Mouse (Mus musculus): ENCODE results near the gene Adarb1. TPM values are rescaled to one million over a fixed set of nuclear protein-coding genes. Genes with fewer than 3 reads are reported as not detected.

The Adarb1 gene
- polyA plus RNA-seq, 1 experiment from 2014 or later, result 19.5 TPM

- WGBS, result 93% methylated on average over 4 of the region's 4 CpGs
- Histone ChIP-seq H3K9me3 (ENCODE audit: control insufficient read depth, low read length) (no peaks in the 10 kb centered on the region), H3K27me3 (ENCODE audit: control insufficient read depth, insufficient read depth, low read length) (no peaks in the 10 kb centered on the region), H3K4me2 (ENCODE audit: low read depth, low read length) (no peak overlapping the region), H3K36me3 (ENCODE audit: control insufficient read depth, insufficient read depth, low read length) (peaks cover 5% of the 10 kb centered on the region), H3K9ac (replicated peaks; ENCODE audit: low read depth, low read length) (no peak overlapping the region), H3K4me3 (ENCODE audit: low read depth, low read length) (no peak overlapping the region), H3K27ac (ENCODE audit: low read depth, low read length) (no peak overlapping the region), H3K4me1 (ENCODE audit: control insufficient read depth, insufficient read depth, low read length) (peaks cover 3% of the 10 kb centered on the region; the same call in 1 of the 2 replicates)
- ATAC-seq (ENCODE audit: low read depth), result no peak
Measured at GRCm38 (mm10) chr10:77300934-77301297, 117.2 kb downstream of the Adarb1 start.

- Histone ChIP-seq H3K4me2 (ENCODE audit: low read depth, low read length) (no peak overlapping the region), H3K9ac (replicated peaks; ENCODE audit: low read depth, low read length) (no peak overlapping the region), H3K4me3 (ENCODE audit: low read depth, low read length) (no peak overlapping the region), H3K27ac (ENCODE audit: low read depth, low read length) (no peak overlapping the region), H3K27me3 (ENCODE audit: control insufficient read depth, insufficient read depth, low read length) (no peaks in the 10 kb centered on the region), H3K9me3 (ENCODE audit: control insufficient read depth, low read length) (no peaks in the 10 kb centered on the region), H3K4me1 (ENCODE audit: control insufficient read depth, insufficient read depth, low read length) (peaks cover 3% of the 10 kb centered on the region; the same call in 1 of the 2 replicates), H3K36me3 (ENCODE audit: control insufficient read depth, insufficient read depth, low read length) (peaks cover 5% of the 10 kb centered on the region)
- WGBS, result 86% methylated on average over 8 of the region's 8 CpGs
- no peak for ATAC-seq (ENCODE audit: low read depth)
Measured at GRCm38 (mm10) chr10:77300237-77300933, 117.7 kb downstream of the Adarb1 start.

GRCm38 (mm10) chr10:77299194-77299593 is 118.9 kb downstream of the Adarb1 start:
- Histone ChIP-seq H3K36me3 (ENCODE audit: control insufficient read depth, insufficient read depth, low read length) (peaks cover 9% of the 10 kb centered on the region), H3K27ac (ENCODE audit: low read depth, low read length) (no peak overlapping the region), H3K4me1 (ENCODE audit: control insufficient read depth, insufficient read depth, low read length) (no peaks in the 10 kb centered on the region), H3K4me2 (ENCODE audit: low read depth, low read length) (no peak overlapping the region), H3K27me3 (ENCODE audit: control insufficient read depth, insufficient read depth, low read length) (no peaks in the 10 kb centered on the region), H3K9me3 (ENCODE audit: control insufficient read depth, low read length) (no peaks in the 10 kb centered on the region), H3K9ac (replicated peaks; ENCODE audit: low read depth, low read length) (no peak overlapping the region), H3K4me3 (ENCODE audit: low read depth, low read length) (no peak overlapping the region)
- ATAC-seq (ENCODE audit: low read depth), result no peak
- WGBS, result 84% methylated on average over 2 of the region's 2 CpGs

- no peak overlapping the region for H3K4me3 ChIP-seq (ENCODE audit: low read depth, low read length)
- peaks cover 9% of the 10 kb centered on the region for H3K36me3 ChIP-seq (ENCODE audit: control insufficient read depth, insufficient read depth, low read length)
- WGBS, result 73% methylated on average over 8 of the region's 8 CpGs
- H3K4me1 ChIP-seq (ENCODE audit: control insufficient read depth, insufficient read depth, low read length), result no peaks in the 10 kb centered on the region
- no peak overlapping the region for H3K4me2 ChIP-seq (ENCODE audit: low read depth, low read length)
- no peak overlapping the region for H3K9ac ChIP-seq (replicated peaks; ENCODE audit: low read depth, low read length)
- no peaks in the 10 kb centered on the region for H3K27me3 ChIP-seq (ENCODE audit: control insufficient read depth, insufficient read depth, low read length)
- no peaks in the 10 kb centered on the region for H3K9me3 ChIP-seq (ENCODE audit: control insufficient read depth, low read length)
- H3K27ac ChIP-seq (ENCODE audit: low read depth, low read length), result no peak overlapping the region
- no peak for ATAC-seq (ENCODE audit: low read depth)
Measured at GRCm38 (mm10) chr10:77298621-77299020, 119.4 kb downstream of the Adarb1 start.

- Histone ChIP-seq H3K27me3 (ENCODE audit: control insufficient read depth, insufficient read depth, low read length) (no peaks in the 10 kb centered on the region), H3K36me3 (ENCODE audit: control insufficient read depth, insufficient read depth, low read length) (peaks cover 4% of the 10 kb centered on the region; the same call in 1 of the 2 replicates), H3K4me1 (ENCODE audit: control insufficient read depth, insufficient read depth, low read length) (no peaks in the 10 kb centered on the region), H3K4me3 (ENCODE audit: low read depth, low read length) (no peak overlapping the region), H3K9ac (replicated peaks; ENCODE audit: low read depth, low read length) (no peak overlapping the region), H3K27ac (ENCODE audit: low read depth, low read length) (no peak overlapping the region), H3K9me3 (ENCODE audit: control insufficient read depth, low read length) (no peaks in the 10 kb centered on the region), H3K4me2 (ENCODE audit: low read depth, low read length) (no peak overlapping the region)
- WGBS, result 93% methylated on average over 12 of the region's 12 CpGs
- ATAC-seq (ENCODE audit: low read depth), result no peak
Measured at GRCm38 (mm10) chr10:77294691-77295090, 123.4 kb downstream of the Adarb1 start.

- Histone ChIP-seq H3K4me2 (ENCODE audit: low read depth, low read length) (no peak overlapping the region), H3K9ac (replicated peaks; ENCODE audit: low read depth, low read length) (no peak overlapping the region), H3K4me1 (ENCODE audit: control insufficient read depth, insufficient read depth, low read length) (no peaks in the 10 kb centered on the region), H3K27ac (ENCODE audit: low read depth, low read length) (no peak overlapping the region), H3K36me3 (ENCODE audit: control insufficient read depth, insufficient read depth, low read length) (peaks cover 4% of the 10 kb centered on the region; the same call in 1 of the 2 replicates), H3K9me3 (ENCODE audit: control insufficient read depth, low read length) (no peaks in the 10 kb centered on the region), H3K27me3 (ENCODE audit: control insufficient read depth, insufficient read depth, low read length) (no peaks in the 10 kb centered on the region), H3K4me3 (ENCODE audit: low read depth, low read length) (no peak overlapping the region)
- 76% methylated on average over 17 of the region's 17 CpGs for WGBS
- ATAC-seq (ENCODE audit: low read depth), result no peak
Measured at GRCm38 (mm10) chr10:77290624-77291366, 127.3 kb downstream of the Adarb1 start.

GRCm38 (mm10) chr10:77289559-77289958 is 128.5 kb downstream of the Adarb1 start:
- H3K9me3 ChIP-seq (ENCODE audit: control insufficient read depth, low read length), result no peaks in the 10 kb centered on the region
- no peaks in the 10 kb centered on the region for H3K4me1 ChIP-seq (ENCODE audit: control insufficient read depth, insufficient read depth, low read length)
- H3K4me2 ChIP-seq (ENCODE audit: low read depth, low read length), result no peak overlapping the region
- H3K27me3 ChIP-seq (ENCODE audit: control insufficient read depth, insufficient read depth, low read length), result no peaks in the 10 kb centered on the region
- 93% methylated on average over 8 of the region's 8 CpGs for WGBS
- peaks cover 3% of the 10 kb centered on the region; the same call in 1 of the 2 replicates for H3K36me3 ChIP-seq (ENCODE audit: control insufficient read depth, insufficient read depth, low read length)
- no peak for ATAC-seq (ENCODE audit: low read depth)
- H3K9ac ChIP-seq (replicated peaks; ENCODE audit: low read depth, low read length), result no peak overlapping the region
- H3K27ac ChIP-seq (ENCODE audit: low read depth, low read length), result no peak overlapping the region
- no peak overlapping the region for H3K4me3 ChIP-seq (ENCODE audit: low read depth, low read length)

- Histone ChIP-seq H3K4me3 (ENCODE audit: low read depth, low read length) (no peak overlapping the region), H3K36me3 (ENCODE audit: control insufficient read depth, insufficient read depth, low read length) (no peaks in the 10 kb centered on the region), H3K9ac (replicated peaks; ENCODE audit: low read depth, low read length) (no peak overlapping the region), H3K4me2 (ENCODE audit: low read depth, low read length) (no peak overlapping the region), H3K27me3 (ENCODE audit: control insufficient read depth, insufficient read depth, low read length) (no peaks in the 10 kb centered on the region), H3K27ac (ENCODE audit: low read depth, low read length) (no peak overlapping the region), H3K9me3 (ENCODE audit: control insufficient read depth, low read length) (no peaks in the 10 kb centered on the region), H3K4me1 (ENCODE audit: control insufficient read depth, insufficient read depth, low read length) (no peaks in the 10 kb centered on the region)
- ATAC-seq (ENCODE audit: low read depth), result no peak
- 64% methylated on average over 5 of the region's 5 CpGs for WGBS
Measured at GRCm38 (mm10) chr10:77288639-77289195, 129.4 kb downstream of the Adarb1 start.

GRCm38 (mm10) chr10:77287626-77288025 is 130.4 kb downstream of the Adarb1 start:
- 96% methylated on average over 8 of the region's 8 CpGs for WGBS
- no peaks in the 10 kb centered on the region for H3K4me1 ChIP-seq (ENCODE audit: control insufficient read depth, insufficient read depth, low read length)
- H3K9ac ChIP-seq (replicated peaks; ENCODE audit: low read depth, low read length), result no peak overlapping the region
- no peak overlapping the region for H3K4me3 ChIP-seq (ENCODE audit: low read depth, low read length)
- no peaks in the 10 kb centered on the region for H3K27me3 ChIP-seq (ENCODE audit: control insufficient read depth, insufficient read depth, low read length)
- no peaks in the 10 kb centered on the region for H3K36me3 ChIP-seq (ENCODE audit: control insufficient read depth, insufficient read depth, low read length)
- ATAC-seq (ENCODE audit: low read depth), result no peak
- no peak overlapping the region for H3K4me2 ChIP-seq (ENCODE audit: low read depth, low read length)
- H3K27ac ChIP-seq (ENCODE audit: low read depth, low read length), result no peak overlapping the region
- H3K9me3 ChIP-seq (ENCODE audit: control insufficient read depth, low read length), result no peaks in the 10 kb centered on the region
